Mouse (Mus musculus) adrenal gland, adult (tissue): ENCODE measurements around the gene Nrn1.

Source experiments
- DNase-seq, 2 experiments: peaks; one replicate each; pipeline ENCODE4 v3.0.0; 2022 to 2023; ENCODE audit warnings: low spot score in 1 of 2; ENCODE audit not compliant: inconsistent age in 2 of 2

The Nrn1 gene

DNA sequence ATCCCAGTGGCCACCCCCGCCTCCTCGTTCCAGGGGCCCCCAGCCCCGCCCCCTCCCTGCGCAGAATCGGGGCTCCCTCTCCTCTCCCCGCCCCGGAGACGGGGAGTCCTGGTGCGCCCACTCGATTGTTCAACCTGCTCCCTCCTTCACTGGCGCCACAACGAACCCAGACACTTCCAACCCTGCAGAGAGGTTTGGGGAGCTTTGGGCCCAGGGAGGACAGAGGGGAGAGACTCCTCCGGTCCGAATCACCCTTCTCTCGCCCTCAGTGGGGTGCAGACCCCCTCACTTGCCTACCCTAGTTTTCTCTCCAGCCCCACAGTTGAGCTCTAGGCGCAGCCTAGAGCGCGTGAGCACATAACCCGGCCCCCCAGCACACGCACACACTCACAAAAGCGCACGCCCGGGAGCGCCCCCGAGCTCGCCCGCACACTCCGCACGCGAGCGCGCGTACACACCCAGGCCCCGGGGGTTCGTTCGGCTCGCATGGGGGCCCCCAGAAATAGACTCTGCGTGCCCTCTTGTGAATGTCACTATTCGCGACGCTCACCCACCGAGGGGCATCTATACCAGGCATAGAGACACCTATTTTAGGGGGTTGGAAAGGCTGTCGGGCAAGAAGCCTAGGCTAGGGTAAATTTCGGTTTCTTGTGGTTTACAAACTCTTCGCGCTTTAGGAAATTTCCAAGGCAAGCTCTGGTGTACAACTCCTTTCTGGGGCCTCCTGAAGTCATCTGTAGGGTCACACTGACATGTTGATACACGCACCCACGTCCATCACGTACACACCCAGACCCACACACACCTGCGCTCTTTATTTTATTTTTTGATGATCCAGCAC is at the start of gene Nrn1:
TSS of gene Nrn1 (minus strand) at position 401 of the 841 bp plus-strand sequence.
- peak in 1 of 2 experiments; percentile 52 for DNase-seq

DNA sequence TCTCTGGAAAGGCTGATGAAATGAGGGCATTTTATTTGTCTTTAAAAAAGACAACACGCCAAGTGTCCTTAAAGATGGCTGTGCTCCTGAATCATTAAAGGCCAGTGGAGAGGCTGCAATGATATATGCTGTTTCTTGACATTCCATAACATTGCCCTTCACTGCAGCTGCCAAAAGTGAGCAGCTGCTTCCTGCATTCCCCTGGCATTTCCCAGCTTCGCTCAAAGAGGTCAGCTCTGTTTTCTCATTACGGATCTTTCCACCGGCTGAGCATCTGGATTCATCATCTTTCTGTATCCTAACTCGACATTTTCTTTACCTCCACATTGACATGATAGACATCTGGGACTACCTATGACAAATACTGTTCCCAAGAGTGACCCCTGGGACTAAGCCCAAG is 44.7 kb upstream of the Nrn1 start:
- no peak for DNase-seq

DNA sequence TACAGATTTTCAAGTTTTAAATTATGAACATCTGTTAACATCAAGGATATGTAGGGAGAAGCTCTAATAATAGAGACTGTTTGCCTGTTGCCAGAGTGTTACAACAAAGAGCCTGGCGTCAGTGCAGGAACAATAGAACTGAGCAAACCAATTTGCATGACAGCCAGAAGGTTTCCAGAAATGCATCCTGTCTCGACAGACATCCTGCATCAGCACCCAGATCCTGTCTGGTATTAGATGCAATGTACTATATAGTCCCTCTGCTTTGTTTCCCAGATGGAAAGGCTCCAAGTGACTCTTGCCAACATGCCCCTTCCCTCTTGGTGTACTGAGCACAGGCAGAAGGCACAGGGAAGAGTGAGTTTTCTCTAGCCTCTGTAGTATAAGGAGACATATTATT is 31.9 kb upstream of the Nrn1 start:
- DNase-seq = no peak

DNA sequence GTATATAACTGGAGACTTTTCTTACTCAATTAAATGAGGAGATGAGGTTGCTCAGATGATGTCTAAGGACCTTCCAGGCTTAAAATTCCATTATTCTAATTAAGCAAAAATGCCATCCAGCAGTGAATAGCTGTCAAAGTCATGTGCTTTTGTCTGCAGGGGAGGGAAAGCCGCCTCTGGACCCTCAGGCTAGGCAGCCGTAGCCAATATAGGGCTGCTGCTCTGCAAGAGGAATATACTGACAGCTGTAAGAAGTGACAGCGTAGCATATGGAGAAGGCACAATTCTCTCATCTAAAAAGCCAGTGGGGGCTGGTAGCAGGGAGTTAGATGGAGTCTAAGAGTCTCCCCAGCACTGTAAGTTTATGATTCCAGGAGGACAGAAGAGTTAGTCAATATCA is 16.9 kb upstream of the Nrn1 start:
- no peak for DNase-seq

DNA sequence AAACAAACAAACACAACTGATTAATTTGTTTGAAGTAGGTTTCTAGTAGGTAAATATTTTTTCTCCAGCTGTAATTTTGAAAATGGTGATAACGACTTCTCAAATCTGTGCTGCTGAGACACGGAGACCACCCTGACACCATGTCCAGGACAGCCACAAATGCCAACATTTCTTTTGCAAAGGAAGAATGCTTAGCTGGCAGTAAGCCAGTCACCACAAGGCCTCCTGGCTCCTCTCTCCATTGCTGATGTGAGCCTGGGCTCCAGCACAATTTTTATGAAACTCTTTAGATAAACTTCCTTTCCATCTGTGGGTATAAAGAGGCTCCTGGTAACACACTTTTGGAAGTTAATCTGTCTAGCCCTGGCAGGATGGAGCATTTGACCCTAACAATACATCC is 15.1 kb upstream of the Nrn1 start:
- peak in 1 of 2 experiments; percentile 63 for DNase-seq

DNA sequence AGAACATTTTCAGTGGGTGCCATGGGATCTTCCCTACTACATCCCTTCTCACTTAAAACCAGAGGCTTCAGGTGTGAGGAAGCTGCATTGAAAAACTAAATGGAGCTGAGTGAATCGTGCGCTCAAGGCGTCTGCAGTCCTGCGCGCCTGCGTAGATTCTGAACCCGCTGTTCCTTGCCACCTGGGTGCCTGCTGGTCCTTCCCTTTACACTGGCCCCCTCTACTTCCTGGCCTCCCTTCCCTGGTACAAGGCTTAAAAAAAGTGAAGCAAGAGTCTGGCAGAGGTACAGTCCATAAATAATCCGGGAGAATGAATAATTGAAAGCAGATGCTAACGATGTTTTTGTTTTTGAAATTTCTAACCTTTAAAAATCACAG is 1.7 kb upstream of the Nrn1 start:
- peak in 1 of 2 experiments; percentile 40 for DNase-seq

DNA sequence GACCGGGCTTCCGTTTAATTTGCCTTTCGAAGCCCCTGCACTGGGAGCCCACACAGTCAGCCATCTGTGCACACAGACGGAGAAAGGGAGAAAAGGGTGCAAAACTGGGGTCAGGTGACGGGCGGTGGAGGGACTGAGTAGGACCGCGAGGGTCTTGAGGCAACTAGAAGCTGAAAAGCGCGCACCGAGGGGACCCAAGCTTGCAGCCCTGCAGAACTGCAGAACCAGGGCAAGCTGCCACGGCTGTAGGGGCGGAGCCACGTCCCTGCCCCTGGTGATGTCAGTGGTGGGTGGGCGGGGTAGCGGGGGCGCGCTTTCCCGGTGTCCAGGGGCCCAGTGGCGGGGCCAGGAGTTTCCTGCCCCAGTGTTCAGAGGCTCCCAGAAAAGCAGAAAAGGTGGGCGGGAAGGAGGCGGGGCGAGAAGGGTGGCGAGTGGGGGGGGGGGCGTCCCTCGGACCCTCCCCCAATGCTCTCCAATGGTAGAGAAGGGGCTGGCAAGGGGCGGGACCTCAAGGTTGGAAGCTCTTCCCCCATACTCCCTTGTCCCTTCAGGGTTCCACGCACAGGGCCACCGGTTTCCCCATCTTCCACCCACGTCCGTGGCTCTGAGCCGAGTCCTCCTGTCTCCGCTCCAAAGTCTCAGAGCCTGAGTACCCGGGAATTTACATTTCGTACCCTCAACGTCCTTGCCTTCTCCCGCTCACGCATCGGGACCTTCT is 1.1 kb upstream of the Nrn1 start:
- peak; percentile 14 to 51 for DNase-seq

DNA sequence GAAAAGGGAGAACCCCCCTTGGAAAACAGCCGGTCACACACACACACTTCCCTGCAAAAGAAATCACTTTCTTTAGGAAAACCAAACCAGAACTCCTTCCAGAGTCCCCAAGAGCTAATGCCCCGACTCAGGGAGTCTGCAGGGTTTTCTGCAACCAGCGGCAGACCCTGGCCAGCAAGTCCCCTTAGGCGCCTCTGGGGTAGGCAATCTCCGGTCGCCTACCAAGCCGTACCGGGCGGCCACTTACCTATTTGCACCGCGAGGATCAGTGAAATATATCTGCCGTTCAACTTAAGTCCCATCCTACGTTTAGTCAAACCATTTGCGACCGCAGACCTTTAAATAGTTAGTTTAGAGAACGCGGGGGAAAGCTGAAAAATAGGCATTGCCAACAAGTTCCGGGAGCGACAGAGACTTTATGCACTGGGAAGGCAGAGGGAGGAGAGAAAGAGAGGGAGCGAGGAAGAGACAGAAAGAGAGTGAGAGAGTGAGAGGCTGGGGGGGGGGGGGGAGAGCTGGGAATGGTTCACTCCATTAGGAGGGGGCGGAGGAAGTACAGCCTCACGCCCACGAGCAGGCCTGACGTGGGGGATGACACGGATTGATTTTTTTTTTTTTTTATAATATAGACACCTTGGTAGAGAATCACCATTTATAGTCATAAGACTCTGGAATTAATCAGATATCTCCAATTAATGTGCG is 791 bp downstream of the Nrn1 start:
- peak in 1 of 2 experiments; percentile 45 for DNase-seq

DNA sequence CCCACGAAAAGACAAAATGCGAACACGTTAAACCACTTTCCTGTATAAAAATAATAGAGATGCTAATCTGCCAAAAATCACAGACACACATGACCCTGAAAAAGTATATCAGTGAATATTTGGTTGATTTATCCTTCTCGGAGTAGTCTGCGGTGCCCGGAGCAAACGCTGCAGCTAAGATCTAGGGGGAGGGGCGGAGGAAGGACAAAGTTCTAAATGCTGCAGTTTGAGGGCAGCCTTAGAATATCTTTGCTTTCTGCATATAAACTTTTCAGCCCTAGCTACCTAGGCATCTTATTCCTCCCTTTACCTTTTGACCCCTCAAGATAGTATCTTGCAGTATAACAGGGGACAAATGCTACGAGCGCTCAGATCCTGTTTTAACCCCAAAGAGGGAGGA is 1.4 kb downstream of the Nrn1 start:
- DNase-seq = no peak

DNA sequence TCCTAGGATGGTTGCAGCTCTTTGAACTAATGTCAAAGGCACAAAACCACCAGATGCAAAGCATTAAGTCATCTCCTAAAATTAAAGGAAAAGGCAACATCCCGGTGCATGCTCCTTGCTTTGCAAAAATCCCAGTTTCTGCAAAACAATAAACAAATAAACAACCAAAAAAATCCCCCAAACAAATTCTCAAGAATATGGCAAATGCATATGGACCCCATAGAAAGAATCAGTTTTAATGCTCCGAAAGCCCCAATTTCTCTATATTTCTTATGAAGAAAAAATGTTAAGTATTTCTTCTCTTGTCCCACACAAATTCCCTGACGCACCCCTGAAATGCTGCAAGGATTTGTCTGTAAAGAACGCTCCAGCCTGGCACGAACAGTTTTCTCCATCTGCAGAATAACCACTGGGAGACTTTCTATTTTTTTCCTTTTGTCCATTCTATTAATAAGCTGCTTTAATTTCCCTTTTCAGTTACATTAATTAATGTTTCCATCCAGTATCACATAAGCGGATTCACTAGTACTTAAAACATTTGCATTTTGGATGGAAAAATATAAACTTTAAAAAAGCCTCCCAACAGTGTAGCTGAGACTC is 1.9 kb downstream of the Nrn1 start:
- no peak for DNase-seq

DNA sequence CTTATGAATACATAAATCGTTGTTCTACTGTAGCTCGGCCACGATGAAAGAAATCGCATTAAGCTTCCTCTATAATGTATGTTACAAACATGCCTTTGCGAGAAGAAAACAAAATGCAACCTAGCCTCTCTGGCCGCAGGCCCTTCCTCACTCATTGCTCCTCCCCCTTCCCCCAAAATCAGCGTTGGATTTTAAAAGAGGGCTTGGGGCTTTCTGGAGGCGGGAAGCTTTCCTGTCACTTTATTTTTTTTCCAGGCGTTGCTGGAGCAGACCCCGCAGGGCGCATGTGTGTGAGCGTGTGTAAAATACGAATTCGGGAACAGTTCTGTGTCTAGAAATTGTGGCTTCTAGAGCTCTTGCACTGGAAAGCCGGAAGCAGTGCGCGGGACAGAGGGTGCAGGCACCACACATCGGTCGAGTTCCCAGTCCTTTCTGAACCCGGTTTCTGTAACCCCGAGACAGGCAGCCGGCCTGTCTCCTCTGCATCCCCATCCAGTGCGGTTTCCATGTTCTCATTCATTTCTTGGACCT is 2.9 kb downstream of the Nrn1 start:
- DNase-seq = peak in 1 of 2 experiments; percentile 64

DNA sequence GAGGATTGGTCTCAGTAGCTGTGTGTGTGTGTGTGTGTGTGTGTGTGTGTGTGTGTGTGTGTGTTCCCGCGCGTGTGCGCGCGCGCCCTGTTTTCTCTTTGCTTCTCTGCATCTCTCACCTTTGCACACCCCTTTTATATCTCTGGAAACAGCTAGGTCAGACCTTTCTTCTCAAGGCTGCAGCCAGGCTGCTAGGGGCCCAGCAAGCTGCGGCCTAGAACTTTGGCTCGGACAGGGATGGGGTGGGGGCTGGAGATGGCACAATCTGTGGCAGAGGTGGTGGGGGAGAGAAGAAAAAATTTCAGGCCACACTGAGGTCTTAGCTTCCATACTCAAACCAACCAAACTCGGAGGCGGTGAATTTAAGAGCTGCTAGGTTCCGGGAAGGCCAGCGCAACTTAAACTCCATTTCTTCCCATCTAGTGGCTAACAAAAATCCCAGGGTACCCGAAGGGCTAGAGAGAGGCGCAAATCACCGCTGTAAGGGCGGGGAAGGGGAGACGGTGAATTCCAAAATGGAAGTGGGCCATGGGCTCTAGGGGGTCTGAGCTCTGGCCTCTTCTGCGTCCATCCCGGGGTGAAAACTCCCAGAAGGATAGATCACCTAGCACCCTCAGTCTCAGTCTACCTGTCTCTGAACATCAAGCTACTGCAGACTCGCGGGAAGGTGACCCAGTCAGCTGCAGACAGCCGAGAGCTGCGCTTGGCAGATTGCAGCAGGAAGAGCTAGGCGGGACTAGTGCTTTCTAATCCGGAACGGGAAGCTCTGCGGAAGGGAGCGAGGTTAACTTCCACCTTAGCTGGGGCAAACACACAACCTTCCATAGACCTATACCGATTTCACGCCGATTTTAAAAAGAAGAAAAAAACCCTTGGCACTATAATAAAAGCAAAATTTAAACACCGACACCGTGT is 3.7 kb downstream of the Nrn1 start:
- DNase-seq = peak in 1 of 2 experiments; percentile 21

DNA sequence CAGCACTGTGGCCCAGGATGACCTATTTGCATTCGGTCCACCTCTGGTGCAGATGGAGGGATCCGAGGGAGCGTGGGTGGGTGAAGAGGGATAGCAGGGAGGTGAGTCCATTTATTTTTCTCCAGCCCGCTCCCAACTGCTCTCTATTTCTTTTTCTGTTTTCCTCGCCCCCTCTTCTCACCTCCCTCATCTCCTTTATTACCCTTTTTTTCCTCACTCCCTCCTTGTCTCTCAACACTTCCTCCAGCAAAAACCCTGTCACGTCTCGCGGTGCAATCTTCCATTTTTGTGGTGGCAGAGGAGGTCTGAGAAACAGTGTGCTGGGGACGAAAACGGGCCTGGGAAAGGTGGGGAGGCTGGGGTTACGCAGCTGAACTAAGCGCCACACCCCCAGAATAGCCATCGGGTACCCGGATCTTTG is 4.6 kb downstream of the Nrn1 start:
- no peak for DNase-seq

DNA sequence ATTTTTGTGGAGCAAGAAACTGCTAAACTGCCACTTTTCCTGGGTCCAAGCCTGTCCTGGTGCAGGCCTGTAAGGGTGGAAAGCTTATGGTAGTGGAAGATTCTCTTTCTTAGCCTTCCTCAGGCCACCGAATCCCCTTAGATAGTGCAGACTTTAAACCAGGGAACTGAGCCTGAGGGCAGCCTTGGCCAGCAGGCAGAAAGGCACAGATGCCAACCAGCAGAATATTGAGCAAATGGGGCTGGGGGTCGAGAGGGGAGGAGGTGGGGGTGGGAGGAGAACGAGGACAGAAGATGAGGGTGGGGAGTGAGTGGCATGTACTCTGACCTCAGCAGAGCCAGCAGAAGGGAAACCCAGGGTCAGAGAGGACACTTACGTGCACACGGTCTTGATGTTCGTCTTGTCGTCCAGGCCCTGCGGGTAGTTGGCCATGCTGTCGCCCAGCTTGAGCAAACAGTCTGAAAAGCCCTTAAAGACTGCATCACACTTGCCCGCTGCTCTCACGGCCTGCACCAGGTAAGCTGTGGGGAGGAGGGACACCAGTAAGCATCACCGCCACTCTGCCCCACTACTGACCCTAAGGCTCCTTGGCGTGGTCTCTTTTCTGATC is 5.1 kb downstream of the Nrn1 start:
- no peak for DNase-seq

DNA sequence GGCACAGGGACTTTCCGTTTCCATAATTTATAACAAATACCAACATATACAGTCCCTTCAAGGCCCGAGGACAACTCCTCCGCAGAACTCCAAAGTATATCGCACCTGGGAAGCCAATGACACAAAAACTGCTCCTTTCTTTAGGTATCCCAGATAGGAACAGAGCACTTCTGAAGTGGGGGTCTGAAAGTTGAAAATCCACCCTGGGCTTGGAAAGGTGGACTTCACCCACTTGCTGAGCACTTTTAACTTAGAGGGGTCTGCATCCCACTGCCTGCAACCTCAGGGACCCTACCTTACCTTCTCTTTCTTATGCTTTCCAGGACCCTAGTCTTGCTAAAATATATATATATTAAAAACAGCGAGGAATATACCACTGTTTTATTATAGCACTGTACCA is 6.4 kb downstream of the Nrn1 start:
- DNase-seq = no peak

DNA sequence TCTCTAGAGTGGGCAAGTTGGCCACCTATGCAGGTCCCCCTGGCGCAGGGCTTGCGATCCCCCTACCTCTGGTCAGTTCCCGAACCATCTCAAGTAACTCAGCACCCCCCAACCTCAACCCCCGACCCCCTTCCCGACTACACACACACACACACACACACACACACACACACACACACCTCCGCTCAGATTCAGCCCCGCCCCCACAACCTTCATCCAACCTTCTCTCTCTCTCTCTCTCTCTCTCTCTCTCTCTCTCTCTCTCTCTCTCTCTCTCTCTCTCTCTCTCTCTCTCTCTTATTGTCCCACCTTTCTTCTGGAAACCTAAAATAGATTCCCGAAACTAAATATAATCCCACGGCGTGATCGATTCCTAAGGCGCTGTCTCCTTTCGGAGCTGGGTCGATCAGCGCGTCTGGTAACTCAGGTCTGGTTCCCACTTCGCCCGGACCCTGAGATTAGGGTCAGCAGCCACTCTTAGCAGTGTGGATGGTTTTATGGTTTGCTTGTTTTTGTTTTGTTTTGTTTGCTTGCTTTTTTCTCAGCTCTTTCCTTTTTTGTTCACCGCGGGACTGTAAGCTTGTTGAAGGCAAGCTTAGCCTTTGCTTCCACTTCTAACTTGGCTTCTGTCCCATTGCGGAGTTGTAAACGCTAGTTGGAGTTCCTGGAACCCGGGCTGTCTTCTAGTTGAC is 7.0 kb downstream of the Nrn1 start:
- peak in 1 of 2 experiments; percentile 25 for DNase-seq

DNA sequence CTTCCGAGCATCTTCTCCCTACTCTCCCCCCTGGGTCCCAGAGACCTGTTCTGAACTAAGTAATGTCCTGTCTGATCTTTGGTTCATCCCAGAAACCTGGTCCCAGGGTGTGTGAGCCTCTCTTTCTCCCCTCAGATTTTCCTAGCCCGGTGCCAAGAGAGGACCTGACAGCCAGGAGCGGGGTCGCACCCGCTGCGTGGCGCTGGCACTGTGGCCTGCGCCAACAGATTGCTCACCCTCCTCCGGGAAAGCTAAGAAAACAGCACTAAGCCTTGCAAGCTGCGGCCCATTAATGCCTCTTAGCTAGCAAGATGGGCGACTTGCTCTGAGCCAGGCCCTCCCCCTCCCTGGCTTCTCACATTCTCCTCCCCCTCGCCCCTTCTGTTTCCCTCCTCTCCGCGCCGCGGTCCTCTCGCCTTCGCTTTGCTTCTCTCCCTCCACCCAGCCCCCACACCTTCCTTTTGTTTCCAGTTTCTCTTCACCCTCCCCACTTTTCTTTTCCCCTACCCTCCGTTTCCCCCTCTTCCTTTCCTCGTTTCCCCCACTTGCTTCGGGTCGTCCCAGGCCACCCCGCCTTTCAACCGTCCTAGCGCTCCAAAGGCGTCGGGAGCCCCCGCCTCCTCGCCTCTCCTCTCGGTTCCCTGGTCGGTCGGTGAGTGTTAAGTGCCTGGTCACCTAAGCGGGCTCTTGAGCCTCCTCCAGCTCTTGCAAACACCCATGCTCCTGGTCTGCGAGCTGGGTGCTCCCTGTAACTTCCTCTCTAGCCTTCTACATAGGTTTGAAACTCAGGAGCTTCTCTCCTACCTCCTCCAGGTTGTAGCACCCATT is 7.8 kb downstream of the Nrn1 start:
- peak in 1 of 2 experiments; percentile 54 for DNase-seq

DNA sequence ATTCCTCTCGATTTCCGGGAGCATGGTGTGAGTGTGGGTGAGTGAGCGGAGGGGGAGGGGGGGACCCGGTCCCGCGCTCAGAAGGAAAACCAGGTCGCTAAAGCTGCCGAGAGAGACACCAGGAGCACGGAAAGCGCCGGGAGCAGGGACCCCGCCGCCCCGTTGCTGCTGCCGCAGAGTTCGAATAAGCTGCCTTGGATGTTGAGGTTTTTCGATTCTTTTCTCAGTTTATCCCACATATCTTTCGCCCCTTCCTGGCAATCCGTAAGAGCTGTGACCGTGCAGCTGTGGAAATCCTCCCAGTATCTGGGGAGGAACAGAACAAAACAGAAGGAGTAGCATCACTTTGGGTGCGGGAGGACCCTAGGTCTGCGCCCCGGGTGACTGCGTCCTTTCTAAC is 8.4 kb downstream of the Nrn1 start:
- no peak for DNase-seq
